Mouse (Mus musculus) urinary bladder, postnatal 14 days (tissue): ENCODE results near the gene Ahdc1.

Source experiments
- DNase-seq: peaks from one replicate; pipeline ENCODE4 v3.0.0; 2021; ENCODE audit warnings: low spot score

The Ahdc1 gene

GRCm38 (mm10) chr4:133017597-133018262, 6.7 kb downstream of the Ahdc1 start:
- no peak for DNase-seq

GRCm38 (mm10) chr4:133018263-133018798, 7.3 kb downstream of the Ahdc1 start:
- DNase-seq: no peak

- no peak for DNase-seq
Observed at GRCm38 (mm10) chr4:133020721-133021120, 9.7 kb downstream of the Ahdc1 start.

- DNase-seq: no peak
Observed at GRCm38 (mm10) chr4:133021181-133021671, 10.2 kb downstream of the Ahdc1 start.

DNA sequence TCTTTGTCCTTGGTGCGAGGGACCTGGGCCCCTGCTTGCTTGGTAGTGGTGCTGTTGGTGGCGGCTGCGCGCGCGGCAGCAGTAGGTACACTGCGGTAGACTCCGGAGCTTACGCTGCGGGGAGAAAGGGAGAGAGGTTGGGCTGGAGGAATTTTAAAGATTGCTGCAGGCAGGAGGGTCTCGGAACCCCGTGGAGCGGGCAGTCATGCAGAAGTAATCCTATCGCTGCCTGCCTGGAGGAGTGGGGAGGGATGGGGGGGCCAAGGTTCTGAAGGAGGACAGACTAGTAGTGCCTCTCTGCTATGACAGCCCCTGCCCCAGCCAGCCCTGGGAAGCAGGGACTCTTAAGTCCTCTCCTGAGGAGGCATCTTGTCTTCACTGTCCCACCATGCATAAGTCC, 11.2 kb downstream of the Ahdc1 start:
- no peak for DNase-seq

GRCm38 (mm10) chr4:133022954-133023635, 12.0 kb downstream of the Ahdc1 start:
- no peak for DNase-seq

DNA sequence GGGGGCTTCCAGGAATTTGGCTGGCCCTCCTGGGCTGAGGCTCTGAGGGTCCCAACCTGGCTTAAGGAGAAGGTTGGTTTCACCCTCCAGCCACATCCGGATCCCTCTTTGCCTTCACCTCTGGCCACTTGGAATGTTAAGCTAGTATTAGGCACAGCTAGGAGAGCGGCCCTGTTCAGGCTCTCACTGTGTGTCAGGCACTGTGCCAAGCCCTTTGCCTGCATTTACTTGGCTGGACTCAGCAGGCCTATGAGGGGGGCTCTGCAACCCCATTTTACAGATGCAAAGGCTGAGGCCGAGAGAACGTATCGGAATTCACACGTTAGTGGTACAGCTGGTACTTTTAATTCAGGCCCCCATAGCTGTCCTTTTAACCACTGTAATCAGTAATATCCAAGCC, 12.6 kb downstream of the Ahdc1 start:
- no peak for DNase-seq

DNA sequence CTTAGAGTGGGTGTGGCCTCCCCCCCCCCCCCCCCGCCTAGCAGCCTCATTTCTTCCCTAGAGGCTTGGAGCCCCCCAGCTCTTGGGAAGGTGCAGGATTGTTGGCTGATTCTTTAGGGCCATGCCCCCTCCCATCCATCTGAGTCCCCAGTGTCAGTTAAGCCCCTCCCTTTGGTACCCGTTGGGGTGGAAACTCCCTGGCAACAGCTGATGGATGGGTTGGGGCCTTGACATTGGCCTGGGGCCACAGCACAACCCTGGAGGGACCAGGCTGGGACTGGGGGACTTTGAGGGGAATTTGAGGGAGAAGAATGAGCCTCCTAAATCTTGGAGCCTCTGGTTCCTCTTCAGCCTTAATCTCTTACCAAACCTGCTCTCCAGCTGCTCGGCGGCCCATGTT, 13.3 kb downstream of the Ahdc1 start:
- no peak for DNase-seq

DNA sequence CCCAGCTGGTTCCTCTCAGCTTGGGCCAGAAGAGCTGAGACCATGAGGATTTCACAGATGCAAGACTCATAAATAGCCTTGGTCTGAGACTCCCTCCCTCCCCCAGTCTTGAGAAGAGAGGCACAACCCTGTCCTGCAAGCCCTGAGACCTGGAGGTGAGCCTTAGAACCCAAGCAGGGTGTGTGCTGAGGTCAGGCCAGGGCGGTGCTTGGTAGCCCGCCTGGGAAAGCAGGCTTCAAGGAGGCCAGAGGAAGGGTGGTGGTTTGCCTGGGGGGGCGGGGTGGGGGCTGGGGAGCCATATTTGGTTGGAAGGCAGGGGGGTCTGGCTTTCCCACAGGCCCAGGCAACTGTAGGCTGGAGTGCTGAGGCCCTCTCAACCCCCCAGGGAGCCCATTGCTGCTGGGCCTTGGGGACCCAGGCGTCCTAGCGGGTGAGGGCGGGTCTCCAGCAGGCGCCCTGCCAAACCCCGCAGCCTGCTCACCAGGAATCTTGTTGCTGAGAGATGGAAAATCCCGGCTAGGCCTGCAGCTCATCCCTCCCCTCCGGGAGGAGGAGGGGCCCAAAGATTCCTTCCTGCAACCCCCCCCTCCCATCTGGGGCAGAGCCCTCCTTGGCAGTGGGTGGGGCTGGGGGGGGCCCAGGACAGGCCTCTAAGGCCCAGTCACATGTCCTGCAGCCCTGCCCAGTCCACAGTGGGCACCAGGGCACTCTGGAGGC, 14.1 kb downstream of the Ahdc1 start:
- DNase-seq: peak; percentile 52

- DNase-seq: no peak
Observed at GRCm38 (mm10) chr4:133026272-133026671, 15.2 kb downstream of the Ahdc1 start.

DNA sequence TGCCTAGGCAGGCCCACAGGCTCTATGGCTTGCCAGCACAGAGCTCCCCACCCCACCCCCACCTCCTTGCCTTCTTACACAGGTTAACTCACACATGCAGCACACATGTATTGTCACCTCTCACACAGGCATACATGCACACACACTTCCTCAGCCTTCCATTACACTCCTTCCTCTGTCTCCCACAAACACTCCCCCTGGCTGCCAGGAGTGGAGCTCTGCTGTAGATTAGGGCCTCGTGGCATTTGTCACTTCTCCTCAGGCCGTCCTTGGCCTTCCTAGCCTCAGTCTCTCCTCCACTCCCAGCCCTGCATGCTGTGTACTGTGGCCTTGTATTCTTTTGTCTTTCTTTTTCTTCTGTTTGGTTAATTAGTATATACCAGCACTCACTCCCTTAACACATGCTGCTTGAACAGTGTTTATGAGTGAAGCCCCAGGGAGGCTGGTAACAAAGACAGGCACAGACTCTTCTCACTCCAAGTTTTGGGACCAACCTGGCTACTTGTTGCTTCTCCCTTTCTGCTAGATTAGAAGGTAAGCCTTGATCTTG, 15.8 kb downstream of the Ahdc1 start:
- DNase-seq: no peak

DNA sequence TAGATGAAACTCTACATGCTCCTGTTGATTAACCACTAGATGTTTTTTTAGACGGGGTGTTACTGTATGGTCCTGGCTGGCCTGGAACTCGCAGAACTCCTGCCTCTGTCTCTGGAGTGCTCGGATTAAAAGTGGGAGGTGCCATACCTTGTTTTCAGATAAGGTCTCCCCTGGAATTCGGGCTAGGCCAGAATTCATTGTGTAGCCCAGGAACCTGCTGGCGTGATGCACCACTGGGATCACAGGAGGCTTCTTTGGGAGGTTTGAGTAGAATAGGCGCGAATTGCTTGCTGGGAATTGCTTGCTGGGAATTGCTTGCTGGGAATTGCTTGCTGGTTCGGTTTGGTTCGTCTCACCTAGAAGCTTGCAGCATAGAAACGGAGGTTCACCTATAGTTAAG, 16.7 kb downstream of the Ahdc1 start:
- DNase-seq: no peak

DNA sequence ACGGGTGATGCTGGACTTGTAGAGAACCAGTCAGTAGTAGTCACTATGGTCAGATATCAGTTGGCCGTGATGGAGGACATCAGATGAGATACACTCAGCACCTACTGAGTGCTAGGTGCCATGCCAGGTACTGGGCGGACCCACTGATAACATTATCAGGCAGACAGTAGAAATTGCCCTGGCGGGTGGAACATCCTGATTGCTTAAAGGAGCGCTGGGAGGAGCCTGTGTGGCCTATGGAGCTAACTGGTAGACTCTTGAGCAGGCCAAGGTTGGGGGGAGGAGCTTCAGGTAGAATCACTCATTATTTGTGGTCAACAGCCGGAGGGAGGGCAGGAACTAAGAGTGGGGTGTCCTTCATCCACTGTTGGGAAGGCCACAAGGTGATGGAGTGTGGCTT, 17.1 kb downstream of the Ahdc1 start:
- DNase-seq: no peak

DNA sequence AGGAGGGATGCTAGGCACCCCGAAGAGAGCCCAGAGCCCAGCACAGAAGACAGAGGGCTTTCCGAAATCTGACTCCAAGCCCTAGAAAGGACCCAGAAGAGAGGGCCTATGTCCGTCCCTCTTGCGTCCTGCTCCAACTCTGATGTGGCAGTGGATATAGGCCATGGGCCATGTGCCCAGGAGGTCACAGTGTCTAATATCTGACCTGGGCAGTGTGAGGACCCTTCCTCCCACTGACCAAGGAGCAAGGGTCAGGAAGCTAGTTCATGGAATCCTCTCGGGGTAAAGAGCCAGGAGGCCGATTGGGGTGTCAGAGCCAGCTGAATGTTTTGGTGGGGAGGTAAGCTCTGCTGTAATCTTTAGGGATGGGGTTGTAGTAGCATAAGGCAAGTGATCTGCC, 17.8 kb downstream of the Ahdc1 start:
- DNase-seq: no peak

GRCm38 (mm10) chr4:133032410-133033095, 21.5 kb downstream of the Ahdc1 start:
- no peak for DNase-seq

DNA sequence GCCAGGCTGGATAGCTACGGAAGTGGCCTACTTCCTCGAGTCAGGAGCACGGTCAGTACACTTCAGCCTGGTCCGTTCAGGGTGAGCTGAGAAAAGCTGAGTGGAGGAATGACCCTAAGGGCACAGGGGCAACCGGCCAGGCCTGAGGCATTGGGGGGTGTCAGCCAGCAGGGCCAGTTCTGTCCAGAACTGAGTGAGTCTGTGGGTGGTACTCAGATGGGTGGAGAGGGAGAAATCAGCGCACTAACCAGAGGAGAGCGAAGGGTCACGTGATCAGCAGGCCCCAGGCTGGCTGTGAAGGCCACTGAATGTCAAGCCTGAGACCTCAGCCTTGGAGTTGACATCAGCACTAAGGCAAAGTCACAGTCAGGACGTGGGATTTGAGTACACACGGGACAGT, 23.4 kb downstream of the Ahdc1 start:
- DNase-seq: no peak

DNA sequence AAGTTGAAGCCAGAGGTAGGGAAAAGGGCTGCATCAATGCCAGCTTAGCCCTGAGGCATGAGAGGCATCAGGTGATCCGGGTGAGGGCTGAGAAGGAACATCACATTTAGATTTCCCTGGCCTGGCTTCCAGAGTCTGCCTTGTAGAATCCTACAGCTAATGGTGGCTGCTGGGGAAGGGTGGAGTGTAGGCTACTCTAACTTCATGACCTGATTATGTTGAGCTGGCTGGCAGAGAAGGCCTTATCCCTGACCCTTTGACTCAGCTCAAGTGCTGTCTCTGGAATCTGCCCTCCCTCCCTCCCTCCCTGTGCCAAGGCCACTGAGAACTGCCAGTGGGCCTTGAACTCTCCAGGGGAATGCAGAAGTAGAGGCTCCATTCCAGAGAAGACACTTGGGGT, 24.4 kb downstream of the Ahdc1 start:
- no peak for DNase-seq

DNA sequence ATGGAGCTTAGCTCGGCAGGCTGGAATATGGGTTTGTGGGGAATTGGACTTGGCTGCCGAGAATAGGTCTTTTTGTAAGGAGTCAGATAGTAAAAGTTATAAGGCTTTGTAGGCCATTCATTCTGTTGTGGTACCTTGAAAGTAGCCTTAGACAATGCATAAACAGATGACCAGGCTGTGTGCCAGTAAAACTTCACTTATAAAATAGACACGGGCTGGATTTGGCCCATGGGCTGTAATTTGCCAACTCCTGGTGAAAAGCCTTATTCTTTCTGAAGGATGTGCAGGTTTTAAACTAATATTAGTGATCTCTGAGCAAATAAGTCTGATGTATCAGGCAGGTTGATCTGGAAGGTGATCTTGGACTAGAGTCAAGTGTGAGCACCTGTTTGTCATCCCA, 24.9 kb downstream of the Ahdc1 start:
- DNase-seq: no peak

- no peak for DNase-seq
Observed at GRCm38 (mm10) chr4:133037293-133037692, 26.2 kb downstream of the Ahdc1 start.

GRCm38 (mm10) chr4:133037798-133038197, 26.7 kb downstream of the Ahdc1 start:
- no peak for DNase-seq

GRCm38 (mm10) chr4:133038521-133039115, 27.6 kb downstream of the Ahdc1 start:
- peak; percentile 65 for DNase-seq
